Mouse (Mus musculus): ENCODE data around the gene Fmnl1.
A peak's percentile ranks its signal among the peaks of the same experiment; 100 is the strongest.

The Fmnl1 gene

GRCm38 (mm10) chr11:103160738-103161137 is 10.2 kb upstream of the Fmnl1 start:
- no peak for DNase-seq (ENCODE audit: extremely low spot score, low spot score)

- DNase-seq (ENCODE audit: extremely low spot score, low spot score) = no peak
Measured at GRCm38 (mm10) chr11:103161449-103161848, 9.5 kb upstream of the Fmnl1 start.

GRCm38 (mm10) chr11:103162132-103162531 is 8.8 kb upstream of the Fmnl1 start:
- DNase-seq (ENCODE audit: extremely low spot score, low spot score) = no peak

- no peak for DNase-seq (ENCODE audit: extremely low spot score, low spot score)
Measured at GRCm38 (mm10) chr11:103164391-103164790, 6.5 kb upstream of the Fmnl1 start.

GRCm38 (mm10) chr11:103168690-103169390 is 2.1 kb upstream of the Fmnl1 start:
- DNase-seq (ENCODE audit: extremely low spot score, low spot score) = peak; percentile 42

GRCm38 (mm10) chr11:103169664-103170063 is 1.2 kb upstream of the Fmnl1 start:
- DNase-seq (ENCODE audit: extremely low spot score, low spot score) = no peak

- no peak for DNase-seq (ENCODE audit: extremely low spot score, low spot score)
Measured at GRCm38 (mm10) chr11:103170111-103170493, 805 bp upstream of the Fmnl1 start.

GRCm38 (mm10) chr11:103171286-103171620 is 346 bp downstream of the Fmnl1 start:
- peak; percentile 54 for DNase-seq (ENCODE audit: extremely low spot score, low spot score)

- DNase-seq (ENCODE audit: extremely low spot score, low spot score) = no peak
Measured at GRCm38 (mm10) chr11:103171703-103172391, 940 bp downstream of the Fmnl1 start.

GRCm38 (mm10) chr11:103172392-103173040 is 1.6 kb downstream of the Fmnl1 start:
- no peak for DNase-seq (ENCODE audit: extremely low spot score, low spot score)

- DNase-seq (ENCODE audit: extremely low spot score, low spot score) = no peak
Measured at GRCm38 (mm10) chr11:103173041-103173770, 2.3 kb downstream of the Fmnl1 start.

- DNase-seq (ENCODE audit: extremely low spot score, low spot score) = no peak
Measured at GRCm38 (mm10) chr11:103173771-103174344, 3.0 kb downstream of the Fmnl1 start.

- DNase-seq (ENCODE audit: extremely low spot score, low spot score) = no peak
Measured at GRCm38 (mm10) chr11:103174411-103174832, 3.5 kb downstream of the Fmnl1 start.

GRCm38 (mm10) chr11:103174891-103175391 is 4.0 kb downstream of the Fmnl1 start:
- no peak for DNase-seq (ENCODE audit: extremely low spot score, low spot score)

- no peak for DNase-seq (ENCODE audit: extremely low spot score, low spot score)
Measured at GRCm38 (mm10) chr11:103175688-103176442, 5.0 kb downstream of the Fmnl1 start.

- no peak for DNase-seq (ENCODE audit: extremely low spot score, low spot score)
Measured at GRCm38 (mm10) chr11:103176510-103176909, 5.6 kb downstream of the Fmnl1 start.

GRCm38 (mm10) chr11:103177216-103177615 is 6.3 kb downstream of the Fmnl1 start:
- DNase-seq (ENCODE audit: extremely low spot score, low spot score) = no peak

GRCm38 (mm10) chr11:103177815-103178485 is 7.0 kb downstream of the Fmnl1 start:
- no peak for DNase-seq (ENCODE audit: extremely low spot score, low spot score)

GRCm38 (mm10) chr11:103178748-103179147 is 7.8 kb downstream of the Fmnl1 start:
- no peak for DNase-seq (ENCODE audit: extremely low spot score, low spot score)

- no peak for DNase-seq (ENCODE audit: extremely low spot score, low spot score)
Measured at GRCm38 (mm10) chr11:103180426-103180825, 9.5 kb downstream of the Fmnl1 start.

Data from neural tube, embryonic 10.5 days (tissue).